Mouse (Mus musculus): ENCODE results near the gene Mrps26.

DNA sequence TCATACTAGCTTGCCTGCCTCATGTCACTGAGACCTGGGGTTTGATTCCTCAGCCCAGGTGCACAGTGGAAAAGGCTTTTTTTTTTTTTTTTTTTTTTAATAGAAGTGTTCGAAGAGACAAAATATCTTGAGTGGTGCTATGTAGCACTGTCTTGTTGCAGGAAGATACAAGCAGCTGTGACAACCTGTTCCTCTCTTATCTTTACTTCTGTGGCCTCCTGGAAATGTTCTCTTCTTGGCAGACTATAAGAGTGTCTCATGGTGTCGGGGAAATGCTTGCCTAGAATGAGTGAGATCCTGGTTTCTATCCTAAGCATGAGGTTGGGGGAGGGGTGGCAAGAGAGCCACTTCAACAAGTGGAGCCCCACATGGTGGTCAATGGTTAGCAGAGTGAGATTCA lies 24.8 kb downstream of the Mrps26 start:
- no peak for TF ChIP-seq CTCF (IDR thresholded peaks at IDR 0.05; ENCODE audit: low read depth)
- TF ChIP-seq EP300 (optimal IDR thresholded peaks at IDR 0.05), result no peak
